Mouse (Mus musculus): ENCODE results near the gene Mfap3l.

DNA sequence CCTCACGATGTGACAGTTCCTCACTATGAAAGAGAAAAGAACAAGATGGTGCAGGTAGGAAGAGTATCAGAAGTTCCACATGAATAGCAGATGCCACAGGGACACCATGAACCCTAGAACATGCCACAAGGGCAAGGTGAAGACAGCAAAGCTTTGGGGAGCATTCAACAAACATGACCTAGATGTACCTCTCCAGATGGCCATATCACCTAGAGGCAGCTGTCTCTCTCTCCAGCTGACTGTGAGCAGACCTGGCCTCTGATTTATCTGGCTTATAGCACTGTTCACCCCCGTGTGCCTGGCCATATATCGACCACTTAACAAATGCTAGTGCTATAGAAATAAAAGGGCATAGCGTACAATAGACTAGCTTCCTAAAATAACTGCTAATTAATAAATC lies 17.5 kb downstream of the Mfap3l start:
- TF ChIP-seq GATA1 (IDR thresholded peaks at IDR 0.05; ENCODE audit: borderline replicate concordance, low read length) (no peak), FLI1 (IDR thresholded peaks at IDR 0.05; ENCODE audit: low read length) (no peak)
